26 mouse cellular contexts compared by ENCODE assay signal in the genomic region with DNA sequence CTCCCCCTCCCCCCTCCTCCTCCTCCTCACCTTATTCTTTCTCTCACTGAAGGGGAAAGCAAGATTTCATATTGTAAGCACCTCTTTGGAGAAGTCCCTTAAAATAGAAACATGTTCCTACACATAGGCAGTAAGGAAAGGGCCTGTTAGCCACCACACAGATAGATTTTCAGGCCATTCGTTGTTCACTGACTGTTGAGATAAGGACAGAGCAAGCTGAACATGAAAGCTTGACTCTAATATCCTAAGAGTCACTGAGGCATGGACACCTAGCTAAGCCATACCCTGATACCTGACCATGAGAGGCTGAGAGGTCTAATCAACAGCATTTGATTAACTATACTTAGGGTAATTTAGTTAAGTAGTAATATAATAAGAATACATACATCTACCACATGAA.
"Had no signal": no experiment of that assay in that cellular context is flagged by ENCODE, and none has a peak within 500 bp of the region (broad histone marks: within the 10 kb centered on the region; RNA-seq: fewer than 3 reads in every experiment).

No protein-coding gene starts in this region.

- H3K4me3 ChIP-seq: gastrocnemius, adult 2 months; heart, embryonic 10.5 days; heart, embryonic 12.5 days; hindbrain, embryonic 10.5 days; hindbrain, embryonic 12.5 days; intestine, embryonic 15.5 days; limb, embryonic 13.5 days; limb, embryonic 15.5 days had no signal

- ATAC-seq: hindbrain, embryonic 16.5 days; inflammation-experienced regulatory T-cells, adult 6 months; intestine, embryonic 15.5 days; intestine, postnatal 0 days had no signal

- H3K27me3 ChIP-seq: heart, embryonic 12.5 days; hindbrain, embryonic 12.5 days; intestine, embryonic 15.5 days; limb, embryonic 13.5 days; limb, embryonic 15.5 days had no signal

- H3K9ac ChIP-seq: heart, embryonic 12.5 days; hindbrain, embryonic 12.5 days; hindbrain, embryonic 14.5 days; intestine, embryonic 15.5 days; limb, embryonic 13.5 days; limb, embryonic 15.5 days; liver, embryonic 14.5 days had no signal

- DNase-seq: gastrocnemius, adult 2 months; gastrocnemius, postnatal 10 days; gastrocnemius, postnatal 25 days; heart, adult 18-20 months; heart, postnatal 10 days; heart, postnatal 4 days; kidney, adult 18-20 months; kidney, adult 8-10 months; kidney, postnatal 14 days; kidney, postnatal 36 days; layer of hippocampus, adult 9-11 months; layer of hippocampus, postnatal 36 days; left cerebral cortex, postnatal 4 days had no signal

- H3K27ac ChIP-seq: gastrocnemius, adult 2 months; heart, embryonic 10.5 days; hindbrain, embryonic 10.5 days; hindbrain, embryonic 12.5 days; hindbrain, embryonic 14.5 days; intestine, embryonic 15.5 days; kidney, postnatal 0 days; limb, embryonic 13.5 days; limb, embryonic 15.5 days; liver, embryonic 14.5 days had no signal

- H3K9me3 ChIP-seq: heart, embryonic 10.5 days; heart, embryonic 12.5 days; hindbrain, embryonic 10.5 days; hindbrain, embryonic 12.5 days; intestine, embryonic 15.5 days; limb, embryonic 13.5 days; limb, embryonic 15.5 days had no signal

- H3K36me3 ChIP-seq: heart, embryonic 10.5 days; heart, embryonic 12.5 days; hindbrain, embryonic 10.5 days; hindbrain, embryonic 12.5 days; intestine, embryonic 15.5 days; limb, embryonic 13.5 days; limb, embryonic 15.5 days had no signal

- H3K4me2 ChIP-seq: heart, embryonic 12.5 days; hindbrain, embryonic 12.5 days; hindbrain, embryonic 14.5 days; intestine, embryonic 15.5 days; limb, embryonic 13.5 days; limb, embryonic 15.5 days had no signal

- H3K4me1 ChIP-seq: heart, embryonic 10.5 days; heart, embryonic 12.5 days; hindbrain, embryonic 10.5 days; hindbrain, embryonic 12.5 days; intestine, embryonic 15.5 days; limb, embryonic 13.5 days; limb, embryonic 15.5 days had no signal
